Mouse (Mus musculus): ENCODE measurements around the gene Plin1.

DNA sequence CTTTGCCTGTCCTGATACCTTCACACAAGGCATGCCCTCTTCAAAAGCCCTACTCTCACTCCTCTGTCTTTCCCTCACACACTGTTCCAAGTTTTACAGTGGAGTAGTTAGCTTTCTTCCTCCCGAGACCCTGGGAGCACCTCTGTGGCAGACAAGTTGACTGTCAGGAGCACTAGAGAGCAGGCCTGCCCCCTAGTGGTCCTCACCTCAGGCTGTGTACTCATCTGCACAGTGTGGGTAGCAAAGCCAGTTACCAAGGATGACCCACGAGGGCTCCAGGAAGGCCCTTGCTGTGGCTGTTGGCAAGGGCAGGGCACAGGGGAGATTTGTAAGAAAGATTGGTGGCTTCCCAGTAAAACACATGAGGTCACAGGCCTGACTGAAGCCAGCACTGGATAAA lies 5.6 kb downstream of the Plin1 start:
- TF ChIP-seq CTCF (IDR thresholded peaks at IDR 0.05; ENCODE audit: control insufficient read depth, insufficient read depth, insufficient read length) (peak; percentile 82), MYOD1 (IDR thresholded peaks at IDR 0.05; ENCODE audit: control insufficient read depth, insufficient read length, low read depth) (no peak), MYOG (IDR thresholded peaks at IDR 0.05; ENCODE audit: control insufficient read depth, extremely low read depth, insufficient read length) (no peak), FOSL1 (IDR thresholded peaks at IDR 0.05; ENCODE audit: insufficient read depth, low read length, poor library complexity, severe bottlenecking) (no peak), MAX (IDR thresholded peaks at IDR 0.05) (no peak)
